Mouse (Mus musculus): ENCODE results near the gene Stk11ip. TPM values are rescaled to one million over a fixed set of nuclear protein-coding genes. Genes with fewer than 3 reads are reported as not detected.

Gene Stk11ip
- polyA plus RNA-seq, 1 experiment from 2014 or later, result 21.0 TPM

Other genes with a start within 250 kb of the Stk11ip start
- 116 and 164 TPM in 2 replicates for gene Resp18, start 243.1 kb upstream of the Stk11ip start, polyA plus RNA-seq (2014; fragmentation: Nextera tagmentation; extraction: Ambion mirVana)
- 146 and 152 TPM in 2 replicates for gene Dnpep, start 203.5 kb upstream of the Stk11ip start, polyA plus RNA-seq (2014; fragmentation: Nextera tagmentation; extraction: Ambion mirVana)
- 0.32 and 1.4 TPM in 2 replicates for gene Des, start 161.2 kb upstream of the Stk11ip start, polyA plus RNA-seq (2014; fragmentation: Nextera tagmentation; extraction: Ambion mirVana)
- gene Speg, start 146.2 kb upstream of the Stk11ip start, polyA plus RNA-seq (2014; fragmentation: Nextera tagmentation; extraction: Ambion mirVana), result 15.6 and 19.4 TPM in 2 replicates
- 75.7 and 75.9 TPM in 2 replicates for gene Gmppa, start 85.6 kb upstream of the Stk11ip start, polyA plus RNA-seq (2014; fragmentation: Nextera tagmentation; extraction: Ambion mirVana)
- gene Asic4, start 71.1 kb upstream of the Stk11ip start, polyA plus RNA-seq (2014; fragmentation: Nextera tagmentation; extraction: Ambion mirVana), result 16.6 and 34.3 TPM in 2 replicates
- 39.7 and 44.2 TPM in 2 replicates for gene Chpf, start 42.2 kb upstream of the Stk11ip start, polyA plus RNA-seq (2014; fragmentation: Nextera tagmentation; extraction: Ambion mirVana)
- 42.9 and 55.9 TPM in 2 replicates for gene Tmem198, start 42.0 kb upstream of the Stk11ip start, polyA plus RNA-seq (2014; fragmentation: Nextera tagmentation; extraction: Ambion mirVana)
- 22.0 and 24.1 TPM in 2 replicates for gene Obsl1, start 15.1 kb upstream of the Stk11ip start, polyA plus RNA-seq (2014; fragmentation: Nextera tagmentation; extraction: Ambion mirVana)
- gene Inha, start 14.5 kb upstream of the Stk11ip start, polyA plus RNA-seq (2014; fragmentation: Nextera tagmentation; extraction: Ambion mirVana), result 9.3 and 16.8 TPM in 2 replicates
- gene Slc4a3, start 24.7 kb downstream of the Stk11ip start, polyA plus RNA-seq (2014; fragmentation: Nextera tagmentation; extraction: Ambion mirVana), result 31.5 and 41.0 TPM in 2 replicates

All from midbrain, embryonic 14.5 days (tissue).